Mouse (Mus musculus) ES-Bruce4 (cell line): ENCODE measurements around the gene Ggta1.

ENCODE experiments used
- CTCF ChIP-seq: IDR thresholded peaks from one replicate; pipeline ENCODE4 v1.8.1; 2011; ENCODE audit warnings: low read depth, low read length
- EP300 ChIP-seq: IDR thresholded peaks from 2 replicates; pipeline ENCODE4 v1.6.1; 2011; ENCODE audit warnings: low read depth, low read length; ENCODE audit not compliant: insufficient read depth
- POLR2A ChIP-seq: IDR thresholded peaks from one replicate; pipeline ENCODE4 v1.8.1; 2011; ENCODE audit warnings: low read length; ENCODE audit not compliant: insufficient read depth

DNA sequence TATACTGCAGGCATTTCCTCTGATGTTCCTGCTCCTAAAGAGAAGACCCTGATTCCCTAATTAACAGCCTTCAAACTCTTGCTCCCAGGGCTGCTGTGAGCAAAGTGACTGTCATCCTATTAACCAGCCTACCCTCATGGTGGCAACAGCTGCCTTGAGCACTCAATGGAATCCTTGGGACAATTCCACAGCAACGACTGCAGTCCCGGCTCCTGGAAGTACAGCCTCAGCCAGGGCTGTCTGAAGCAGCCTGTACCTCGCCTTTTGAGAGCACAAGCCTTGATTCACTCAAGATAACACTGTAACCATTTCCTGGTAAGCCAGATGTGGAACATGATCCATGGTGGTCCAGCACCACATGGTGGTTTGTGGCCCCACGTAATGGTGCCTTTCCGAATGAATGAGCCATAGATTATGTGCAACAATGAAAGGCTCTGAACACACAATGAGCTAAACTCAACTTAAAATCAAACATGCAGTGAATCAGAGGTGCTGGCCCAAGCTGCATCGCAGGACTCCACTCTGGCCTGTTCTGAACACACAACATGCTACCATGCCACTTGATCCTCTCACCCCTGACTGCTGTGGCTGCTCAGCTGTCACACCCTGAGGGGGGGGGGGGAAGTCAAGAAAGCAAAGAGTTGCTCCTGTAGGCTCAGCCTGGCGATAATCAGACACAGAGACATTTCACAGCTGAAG is 14.7 kb downstream of the Ggta1 start:
- no peak for TF ChIP-seq CTCF
- no peak for TF ChIP-seq POLR2A
- TF ChIP-seq EP300: no peak
